17 mouse cellular contexts compared by ENCODE assay signal in genomic region chr7:101210826-101211225, GRCm38 (mm10).
"Had no signal": no experiment of that assay in that cellular context is flagged by ENCODE, and none has a peak within 500 bp of the region (broad histone marks: within the 10 kb centered on the region; RNA-seq: fewer than 3 reads in every experiment).

No protein-coding gene starts in this region.

- DNase-seq: retina, postnatal 1 day; right cerebral cortex, adult 18-20 months; right cerebral cortex, postnatal 14 days; right cerebral cortex, postnatal 25 days; right cerebral cortex, postnatal 4 days; spleen, adult 18-20 months; thymus, adult 18-20 months; thymus, adult 2 months; thymus, postnatal 14 days; thymus, postnatal 25 days; thymus, postnatal 36 days; thymus, postnatal 4 days had no signal

- H3K9me3 ChIP-seq: neural tube, embryonic 12.5 days; neural tube, embryonic 13.5 days; neural tube, embryonic 15.5 days; stomach, embryonic 15.5 days had no signal

- H3K27ac ChIP-seq: neural tube, embryonic 12.5 days; neural tube, embryonic 13.5 days; neural tube, embryonic 15.5 days; stomach, embryonic 15.5 days; stomach, postnatal 0 days had no signal

- H3K4me3 ChIP-seq: neural tube, embryonic 12.5 days; neural tube, embryonic 13.5 days; neural tube, embryonic 15.5 days; stomach, embryonic 15.5 days had no signal

- H3K27me3 ChIP-seq: neural tube, embryonic 12.5 days; neural tube, embryonic 13.5 days; neural tube, embryonic 15.5 days; stomach, embryonic 15.5 days had no signal

- H3K4me1 ChIP-seq: neural tube, embryonic 12.5 days; neural tube, embryonic 13.5 days; neural tube, embryonic 15.5 days; stomach, embryonic 15.5 days had no signal

- H3K36me3 ChIP-seq: neural tube, embryonic 15.5 days; stomach, embryonic 15.5 days had no signal

- H3K9ac ChIP-seq: neural tube, embryonic 12.5 days; neural tube, embryonic 13.5 days; neural tube, embryonic 15.5 days; stomach, embryonic 15.5 days had no signal

- H3K4me2 ChIP-seq: neural tube, embryonic 12.5 days; neural tube, embryonic 13.5 days; neural tube, embryonic 15.5 days; stomach, embryonic 15.5 days had no signal
